Mouse (Mus musculus) urinary bladder, adult 2 months (tissue): Measurements from ENCODE around the gene 2010111I01Rik. TPM values are rescaled to one million over a fixed set of nuclear protein-coding genes. Genes with fewer than 3 reads are reported as not detected.
"Not testable (repeated sequence)": the region's sequence is repeated elsewhere in the genome, so short reads cannot be mapped to it uniquely, and the experiment has no call there.

Experiments
- DNase-seq: peaks from one replicate; pipeline ENCODE4 v3.0.0; 2022; ENCODE audit warnings: low spot score
- polyA plus RNA-seq: library from polyadenylated mRNA; depleted of rRNA; stranded (reverse); fragments of >200 nt; gene quantifications from 2 replicates; pipeline ENCODE4 v1.2.3, GENCODE M21; 2012; rRNA removed

The 2010111I01Rik gene
- polyA plus RNA-seq: 290 and 374 TPM in 2 replicates

- DNase-seq: peak; percentile 91
These were observed at the start of gene 2010111I01Rik for GRCm38 (mm10) chr13:62964640-62965311. TSS of gene 2010111I01Rik (plus strand) at chr13:62964893.

- no peak for DNase-seq
These were observed 48.0 kb upstream of the 2010111I01Rik start for GRCm38 (mm10) chr13:62916675-62917074.

GRCm38 (mm10) chr13:62917416-62918110 lies 47.1 kb upstream of the 2010111I01Rik start:
- DNase-seq: no peak

GRCm38 (mm10) chr13:62919647-62920341 lies 44.9 kb upstream of the 2010111I01Rik start:
- DNase-seq: peak; percentile 63

GRCm38 (mm10) chr13:62922645-62923044 lies 42.0 kb upstream of the 2010111I01Rik start:
- DNase-seq: no peak

GRCm38 (mm10) chr13:62923182-62923581 lies 41.5 kb upstream of the 2010111I01Rik start:
- DNase-seq: no peak

- no peak for DNase-seq
These were observed 38.2 kb upstream of the 2010111I01Rik start for GRCm38 (mm10) chr13:62926479-62926878.

- no peak for DNase-seq
These were observed 37.2 kb upstream of the 2010111I01Rik start for GRCm38 (mm10) chr13:62927470-62927869.

- not testable (repeated sequence) for DNase-seq
These were observed 35.5 kb upstream of the 2010111I01Rik start for GRCm38 (mm10) chr13:62929144-62929543.

- no peak for DNase-seq
These were observed 34.8 kb upstream of the 2010111I01Rik start for GRCm38 (mm10) chr13:62929766-62930389.

- no peak for DNase-seq
These were observed 32.2 kb upstream of the 2010111I01Rik start for GRCm38 (mm10) chr13:62932452-62932851.

GRCm38 (mm10) chr13:62939371-62939770 lies 25.3 kb upstream of the 2010111I01Rik start:
- no peak for DNase-seq

GRCm38 (mm10) chr13:62939797-62940196 lies 24.9 kb upstream of the 2010111I01Rik start:
- no peak for DNase-seq

- no peak for DNase-seq
These were observed 24.0 kb upstream of the 2010111I01Rik start for GRCm38 (mm10) chr13:62940721-62941120.

GRCm38 (mm10) chr13:62941341-62942005 lies 23.2 kb upstream of the 2010111I01Rik start:
- DNase-seq: no peak

GRCm38 (mm10) chr13:62943274-62943830 lies 21.3 kb upstream of the 2010111I01Rik start:
- DNase-seq: no peak

GRCm38 (mm10) chr13:62944109-62944508 lies 20.6 kb upstream of the 2010111I01Rik start:
- no peak for DNase-seq

GRCm38 (mm10) chr13:62949560-62950188 lies 15.0 kb upstream of the 2010111I01Rik start:
- no peak for DNase-seq

GRCm38 (mm10) chr13:62951606-62952005 lies 13.1 kb upstream of the 2010111I01Rik start:
- DNase-seq: no peak

- no peak for DNase-seq
These were observed 12.6 kb upstream of the 2010111I01Rik start for GRCm38 (mm10) chr13:62952047-62952446.

GRCm38 (mm10) chr13:62952624-62953023 lies 12.1 kb upstream of the 2010111I01Rik start:
- no peak for DNase-seq
